Mouse (Mus musculus): ENCODE results near the gene Soat2. TPM values are rescaled to one million over a fixed set of nuclear protein-coding genes. Genes with fewer than 3 reads are reported as not detected.

Soat2 gene
- polyA plus RNA-seq, 1 experiment: 0.16 TPM

DNA sequence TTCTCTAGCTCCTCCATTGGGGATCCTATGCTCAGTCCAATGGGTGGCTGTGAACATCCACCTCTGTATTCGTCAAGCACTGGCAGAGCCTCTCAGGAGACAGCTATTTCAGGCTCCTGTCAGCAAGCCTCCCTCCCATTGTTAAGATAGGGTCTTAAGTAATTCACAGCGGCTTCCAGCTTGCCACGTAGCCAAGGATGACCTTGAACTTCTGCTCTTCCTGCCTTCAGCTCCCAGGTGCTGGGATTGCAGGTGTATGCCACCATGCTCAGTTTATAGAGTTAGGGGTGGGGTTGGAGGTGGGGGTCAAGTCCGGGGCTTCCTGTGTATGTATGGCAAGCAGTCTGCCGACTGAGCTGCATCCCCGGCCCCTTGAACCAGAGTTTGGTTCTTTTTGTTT, 61.6 kb downstream of the Soat2 start:
- DNase-seq (ENCODE audit: extremely low spot score in 1 of 2, low spot score in 1 of 2): no peak

Other genes with a start within 250 kb of the Soat2 start
- gene Krt4, start 225.8 kb upstream of the Soat2 start, polyA plus RNA-seq (2012; rRNA removed): not detected in 2 replicates
- gene Krt79, start 210.2 kb upstream of the Soat2 start, polyA plus RNA-seq (2012; rRNA removed): 0.34 TPM in 1 of 2 replicates, not detected in the other
- not detected in 2 replicates for gene Krt78, start 196.2 kb upstream of the Soat2 start, polyA plus RNA-seq (2012; rRNA removed)
- gene Krt8, start 146.0 kb upstream of the Soat2 start, polyA plus RNA-seq (2012; rRNA removed): 1.7 and 4.5 TPM in 2 replicates
- gene Krt18, start 122.3 kb upstream of the Soat2 start, polyA plus RNA-seq (2012; rRNA removed): 1.4 and 3.5 TPM in 2 replicates
- gene Eif4b, start 76.8 kb upstream of the Soat2 start, polyA plus RNA-seq (2012; rRNA removed): 108 and 115 TPM in 2 replicates
- gene Tns2, start 50.1 kb upstream of the Soat2 start, polyA plus RNA-seq (2012; rRNA removed): 28.0 and 29.5 TPM in 2 replicates
- gene Spryd3, start 14.3 kb upstream of the Soat2 start, polyA plus RNA-seq (2012; rRNA removed): 127 and 136 TPM in 2 replicates
- gene Igfbp6, start 6.2 kb upstream of the Soat2 start, polyA plus RNA-seq (2012; rRNA removed): 46.3 and 51.8 TPM in 2 replicates
- gene Zfp740, start 52.7 kb downstream of the Soat2 start, polyA plus RNA-seq (2012; rRNA removed): 52.4 and 62.1 TPM in 2 replicates
- 32.9 and 42.0 TPM in 2 replicates for gene Csad, start 54.2 kb downstream of the Soat2 start, polyA plus RNA-seq (2012; rRNA removed)
- gene Itgb7, start 81.4 kb downstream of the Soat2 start, polyA plus RNA-seq (2012; rRNA removed): 0.74 and 0.84 TPM in 2 replicates
- 10.5 and 11.2 TPM in 2 replicates for gene Rarg, start 107.0 kb downstream of the Soat2 start, polyA plus RNA-seq (2012; rRNA removed)
- gene Gm9918, start 120.0 kb downstream of the Soat2 start, polyA plus RNA-seq (2012; rRNA removed): 0.08 and 0.15 TPM in 2 replicates
- 46.2 and 48.9 TPM in 2 replicates for gene Mfsd5, start 128.9 kb downstream of the Soat2 start, polyA plus RNA-seq (2012; rRNA removed)
- 1.6 TPM in 2 replicates for gene Espl1, start 145.7 kb downstream of the Soat2 start, polyA plus RNA-seq (2012; rRNA removed)
- gene Pfdn5, start 175.6 kb downstream of the Soat2 start, polyA plus RNA-seq (2012; rRNA removed): 485 and 514 TPM in 2 replicates
- gene Myg1, start 181.2 kb downstream of the Soat2 start, polyA plus RNA-seq (2012; rRNA removed): 87.9 and 91.1 TPM in 2 replicates
- gene Aaas, start 200.2 kb downstream of the Soat2 start, polyA plus RNA-seq (2012; rRNA removed): 18.1 and 18.6 TPM in 2 replicates
- gene Sp7, start 216.7 kb downstream of the Soat2 start, polyA plus RNA-seq (2012; rRNA removed): 18.4 and 22.0 TPM in 2 replicates